Mouse (Mus musculus) erythroid progenitor cell, adult 5-6 weeks (primary cell): ENCODE measurements around the gene Sh3bp5l. TPM values are rescaled to one million over a fixed set of nuclear protein-coding genes. Genes with fewer than 3 reads are reported as not detected.
"Not testable (repeated sequence)": the region's sequence is repeated elsewhere in the genome, so short reads cannot be mapped to it uniquely, and the experiment has no call there.

Source experiments
- ATAC-seq: replicated peaks from 2 replicates; pipeline ENCODE4 v1.8.0; 2016; ENCODE audit warnings: moderate number of reproducible peaks, mild to moderate bottlenecking, moderate TSS enrichment, inconsistent platforms; ENCODE audit not compliant: poor library complexity, low FRiP score, severe bottlenecking
- total RNA-seq, 2 experiments: library from RNA; stranded (forward) in 1 of 2; stranded (reverse) in 1 of 2; fragments of 150-400 nt in 1 of 2; fragments of 186-747, 209-891 nt in 1 of 2; gene quantifications; 2 replicates each; pipeline versions ENCODE4 v1.2.3 to v1.2.4; 2015 to 2017; ENCODE audit warnings: low replicate concordance in 2 of 2

The Sh3bp5l gene
- total RNA-seq, 2 experiments from 2014 or later: 10.5 to 118 TPM

DNA sequence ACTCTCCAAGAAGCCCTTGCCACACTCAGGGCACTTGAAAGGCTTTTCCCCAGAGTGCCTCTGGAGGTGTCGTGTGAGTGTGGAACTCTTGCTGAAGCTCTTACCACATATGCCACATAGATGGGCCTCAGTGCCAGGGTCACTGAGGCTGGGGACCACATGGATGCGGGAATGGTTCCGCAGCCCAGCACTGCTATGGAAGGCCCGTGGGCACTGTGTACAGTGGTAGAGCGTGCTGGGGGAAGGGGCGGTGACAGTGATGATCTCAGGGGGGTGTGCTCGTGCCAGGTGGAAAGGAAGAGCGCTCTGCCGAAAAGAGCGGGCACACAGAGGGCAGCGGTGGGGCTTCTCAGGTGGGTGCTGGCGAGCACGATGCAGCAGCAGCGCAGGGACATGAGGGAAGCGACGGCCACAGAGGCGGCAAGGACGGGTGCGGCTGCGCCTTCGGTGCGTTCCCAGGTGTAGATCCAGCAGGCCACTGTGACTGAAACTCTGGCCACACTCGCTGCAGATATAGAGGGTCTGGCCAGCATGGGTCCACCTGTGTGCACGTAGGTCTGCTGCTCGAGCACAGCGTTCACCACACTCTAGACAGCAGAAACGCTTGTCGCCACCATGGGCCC lies 13.6 kb upstream of the Sh3bp5l start:
- ATAC-seq: no peak

DNA sequence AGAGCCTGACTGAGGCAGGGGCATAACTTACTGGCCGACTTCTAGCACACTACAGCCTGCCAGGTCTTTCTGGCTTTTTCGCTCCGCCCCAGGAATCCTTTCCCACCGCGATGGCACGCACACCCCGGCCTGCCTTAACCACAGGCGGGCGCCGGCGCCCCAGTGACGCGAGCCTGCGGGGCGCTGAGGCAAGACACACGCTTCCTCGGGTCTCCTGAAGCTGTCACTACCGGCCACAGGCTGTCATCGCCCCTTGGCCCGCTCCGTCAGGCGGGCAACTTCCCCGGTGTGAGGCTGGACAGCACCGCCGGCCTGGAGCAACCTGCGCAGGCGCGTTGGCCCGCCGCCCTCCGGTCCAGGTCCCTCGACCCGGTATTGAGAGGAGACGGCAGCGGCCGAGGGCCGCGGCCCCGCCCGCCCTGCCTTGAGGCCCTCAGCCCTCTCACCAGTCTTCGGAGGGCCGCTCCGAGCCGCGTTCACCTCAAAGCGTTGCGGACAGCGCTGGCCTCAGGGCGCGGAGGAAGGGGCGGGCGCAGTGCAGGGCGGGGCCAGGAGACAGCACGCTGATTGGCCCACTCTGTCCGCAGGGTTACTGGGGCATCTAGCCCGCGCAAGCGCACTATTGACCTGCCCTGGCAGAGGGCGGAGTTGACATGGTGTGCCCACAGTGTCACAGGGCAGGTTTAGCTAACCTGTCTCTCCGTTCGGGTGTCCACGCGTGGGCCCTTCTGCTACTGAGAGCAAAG lies 7.5 kb upstream of the Sh3bp5l start:
- peak; percentile 93 for ATAC-seq

DNA sequence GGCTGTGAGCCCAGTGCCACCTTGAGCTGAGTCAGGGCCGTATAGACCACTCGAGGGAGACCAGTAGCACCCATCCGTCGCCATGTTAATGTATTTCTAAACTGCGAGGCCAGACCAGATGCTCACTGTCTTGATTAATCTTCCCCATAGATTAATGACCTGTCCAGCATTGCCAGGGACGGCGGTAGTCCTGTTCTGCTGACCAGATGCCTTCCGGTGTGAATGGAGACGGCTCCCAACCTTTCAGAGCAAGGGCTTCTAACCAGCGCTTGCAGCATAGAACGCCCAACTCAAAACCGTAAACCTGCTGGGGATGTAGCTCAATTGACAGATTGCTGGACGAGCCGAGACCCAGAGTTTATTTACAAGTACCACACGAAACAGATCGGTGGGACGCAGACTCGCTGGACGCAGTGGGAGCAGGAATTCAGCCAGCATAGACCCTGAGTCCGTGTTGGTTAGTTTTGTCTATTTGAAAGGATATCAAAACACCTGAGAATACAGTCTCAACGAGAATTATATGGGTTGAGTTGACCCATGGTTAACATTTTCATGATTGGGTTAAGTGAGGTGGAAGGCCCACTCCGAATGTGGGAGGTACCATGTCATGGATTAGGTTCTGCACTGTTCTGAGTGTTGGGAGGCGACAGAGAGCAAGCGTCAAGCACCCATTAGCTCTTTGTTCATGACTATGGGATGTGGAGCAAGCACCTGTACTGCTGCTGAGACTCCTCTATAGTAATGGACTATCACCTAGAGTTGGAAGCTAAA lies 6.8 kb upstream of the Sh3bp5l start:
- ATAC-seq: peak; percentile 20

DNA sequence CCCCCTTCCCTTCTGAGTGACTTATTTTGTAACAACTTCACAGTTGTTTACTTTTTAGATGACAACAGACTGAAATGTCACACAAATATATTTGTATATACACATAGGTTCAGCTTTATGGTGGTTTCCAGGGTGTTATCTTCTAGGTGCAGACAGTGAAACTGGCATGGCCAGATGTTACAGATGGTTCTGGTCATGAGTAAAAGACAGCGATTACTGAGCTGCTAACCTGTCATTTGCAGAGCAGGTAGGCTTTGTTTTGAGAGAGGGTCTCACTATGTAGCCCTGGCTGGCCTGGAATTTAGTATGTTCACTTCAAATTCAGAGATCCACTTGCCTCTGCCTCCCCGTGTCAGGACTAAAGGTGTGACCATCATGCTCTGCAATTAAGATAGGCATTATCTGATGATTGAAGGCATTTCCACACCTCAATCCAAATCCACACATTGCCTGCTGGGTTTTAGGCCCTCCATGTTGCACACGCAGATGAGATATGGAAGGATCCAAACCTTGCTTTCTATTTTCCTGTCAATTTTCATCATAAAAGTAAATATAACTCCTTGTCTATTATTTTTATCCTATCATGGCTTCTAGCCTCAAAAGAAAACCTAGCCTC lies 5.8 kb upstream of the Sh3bp5l start:
- ATAC-seq: peak; percentile 31; the same call in 1 of the 2 replicates

- ATAC-seq: no peak
These were observed 3.7 kb upstream of the Sh3bp5l start for GRCm38 (mm10) chr11:58326781-58327180.

DNA sequence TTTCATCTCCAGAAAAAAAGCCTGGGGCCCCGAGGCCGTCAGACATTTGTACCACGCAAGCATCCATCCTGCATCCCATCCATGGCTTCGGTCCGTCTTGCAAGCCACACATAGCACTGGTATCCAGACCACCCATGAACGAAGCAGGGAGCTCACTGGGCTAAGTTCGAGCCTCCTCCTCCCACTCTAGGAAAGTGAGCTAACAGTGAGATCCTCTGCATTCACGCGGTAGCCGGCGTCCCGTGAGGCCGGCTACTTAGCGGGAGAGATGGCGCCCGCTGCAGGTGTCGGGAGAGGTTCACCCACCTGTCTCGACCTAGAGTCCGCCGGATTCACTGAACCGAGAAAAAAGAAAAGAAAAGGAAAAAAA lies 633 bp upstream of the Sh3bp5l start:
- peak; percentile 53 for ATAC-seq

DNA sequence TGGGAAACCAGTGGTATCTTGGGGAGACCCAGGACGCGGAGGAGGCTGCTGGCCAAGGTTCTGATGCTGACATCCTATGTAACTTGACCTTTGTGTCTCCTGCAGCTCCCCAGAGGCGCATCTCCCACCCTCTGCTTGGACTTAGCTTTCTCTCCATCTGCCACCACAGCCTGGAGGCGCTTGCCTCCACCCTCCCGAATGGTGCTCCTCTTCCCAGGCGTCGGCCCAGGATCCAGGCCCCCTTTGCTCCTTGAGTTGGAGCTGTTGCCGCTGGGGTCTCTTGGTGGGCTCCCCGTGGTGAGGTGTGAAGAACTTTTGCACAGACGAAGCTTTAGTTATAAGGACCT lies 598 bp downstream of the Sh3bp5l start:
- ATAC-seq: peak; percentile 13

DNA sequence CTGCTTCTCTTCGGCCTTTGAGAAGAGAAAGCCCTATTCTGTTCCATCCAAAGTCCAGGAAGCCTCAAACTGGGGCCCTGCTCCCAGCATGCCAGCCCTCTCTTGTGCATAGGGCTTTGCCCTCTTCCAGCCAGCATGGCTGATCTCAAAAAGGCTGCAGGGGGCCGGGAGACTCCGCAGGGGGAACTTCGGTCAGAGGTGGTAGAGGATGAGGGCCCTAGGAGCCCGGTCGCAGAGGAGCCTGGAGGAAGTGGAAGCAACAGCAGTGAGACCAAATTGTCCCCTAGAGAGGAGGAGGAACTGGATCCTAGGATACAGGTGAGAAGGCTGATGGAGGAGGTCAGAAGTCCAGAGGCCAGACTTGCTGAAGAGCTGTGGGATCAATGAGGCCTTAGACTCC lies 1.0 kb downstream of the Sh3bp5l start:
- ATAC-seq: no peak

- no peak for ATAC-seq
These were observed 4.2 kb downstream of the Sh3bp5l start for GRCm38 (mm10) chr11:58334746-58335145.

- ATAC-seq: no peak
These were observed 16.2 kb downstream of the Sh3bp5l start for GRCm38 (mm10) chr11:58346745-58347144.

- no peak for ATAC-seq
These were observed 20.1 kb downstream of the Sh3bp5l start for GRCm38 (mm10) chr11:58350628-58351027.

DNA sequence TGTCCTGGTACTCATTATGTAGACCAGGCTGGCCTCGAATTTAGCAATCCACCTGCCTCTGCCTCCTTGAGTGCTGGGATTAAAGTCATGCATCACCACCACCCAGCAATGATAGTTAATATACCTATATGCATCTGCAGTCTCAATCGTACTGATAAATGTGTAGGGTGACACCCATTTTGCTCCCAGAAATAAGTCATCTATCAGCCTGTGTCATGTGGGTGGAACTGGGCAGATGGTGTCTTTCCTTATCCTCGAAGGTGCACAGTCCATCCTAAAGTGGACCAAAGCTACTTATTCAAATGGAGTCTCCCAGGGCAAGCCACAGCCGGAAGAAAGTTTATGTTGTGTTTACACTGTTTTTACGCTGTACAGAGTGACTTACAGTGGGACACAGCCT lies 20.7 kb downstream of the Sh3bp5l start:
- peak; percentile 63 for ATAC-seq

GRCm38 (mm10) chr11:58352681-58353548 lies 22.4 kb downstream of the Sh3bp5l start:
- peak; percentile 84 for ATAC-seq

GRCm38 (mm10) chr11:58353709-58354108 lies 23.2 kb downstream of the Sh3bp5l start:
- no peak for ATAC-seq

- no peak for ATAC-seq
These were observed 24.0 kb downstream of the Sh3bp5l start for GRCm38 (mm10) chr11:58354476-58354875.

DNA sequence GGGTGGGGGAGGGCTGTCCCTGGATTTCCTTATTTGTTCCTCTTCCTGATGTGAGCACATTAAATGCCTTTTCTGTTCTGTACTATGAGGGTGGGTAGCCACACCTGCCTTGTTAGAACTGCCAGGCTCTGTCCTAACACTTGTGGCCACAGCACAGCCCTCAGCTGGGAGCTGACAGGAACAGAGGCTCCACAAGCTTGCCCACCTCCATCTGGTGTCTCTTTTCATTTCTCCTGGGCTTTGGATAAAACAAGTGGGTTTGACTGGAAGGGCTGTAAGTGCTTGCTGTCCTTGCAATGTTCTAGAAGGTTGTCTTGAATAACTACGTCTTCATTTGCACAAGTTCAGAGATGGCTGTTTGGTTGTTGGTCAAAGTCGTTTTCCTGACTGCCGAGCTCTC lies 24.4 kb downstream of the Sh3bp5l start:
- no peak for ATAC-seq

- no peak for ATAC-seq
These were observed 26.5 kb downstream of the Sh3bp5l start for GRCm38 (mm10) chr11:58357042-58357441.

GRCm38 (mm10) chr11:58357844-58358534 lies 27.5 kb downstream of the Sh3bp5l start:
- ATAC-seq: peak; percentile 35

GRCm38 (mm10) chr11:58362562-58362961 lies 32.0 kb downstream of the Sh3bp5l start:
- not testable (repeated sequence) for ATAC-seq
